Mouse (Mus musculus) large intestine, adult 2 months (tissue): Measurements from ENCODE around the gene Krt27. TPM values are rescaled to one million over a fixed set of nuclear protein-coding genes. Genes with fewer than 3 reads are reported as not detected.

Experiments
- DNase-seq: peaks from one replicate; pipeline ENCODE4 v3.0.0-alpha.2; 2012; ENCODE audit warnings: low read depth, low spot score
- WGBS: fragments of 180-500 bp; shearing (Covaris S2); methylation state at CpG from one replicate; pipeline ENCODE4 v1.1.7; 2018; 5-methylcytosine and 5-hydroxymethylcytosine counted together
- polyA plus RNA-seq: library from polyadenylated mRNA; depleted of rRNA; stranded (reverse); fragments of >200 nt; gene quantifications from 2 replicates; pipeline ENCODE4 v1.2.3, GENCODE M21; 2012; rRNA removed

The Krt27 gene
- polyA plus RNA-seq, 1 experiment = not detected

DNA sequence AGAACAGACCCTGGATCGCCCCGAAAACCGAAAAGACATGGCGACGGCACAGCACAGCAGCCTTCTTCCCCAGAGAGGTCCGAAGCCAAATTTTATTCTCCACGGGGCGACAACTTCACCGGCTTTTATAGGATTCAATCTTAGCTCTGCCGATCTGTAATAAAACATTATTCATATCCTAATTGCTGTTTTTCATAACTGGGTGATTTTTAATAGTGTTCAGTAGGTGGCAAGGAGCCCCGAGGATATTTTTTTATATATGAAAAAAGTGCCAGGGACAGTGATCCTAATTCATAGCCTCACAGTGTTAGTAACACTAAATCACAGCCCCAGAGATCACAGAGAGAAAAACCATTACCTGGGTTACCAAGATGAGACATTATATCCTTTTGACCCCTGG lies 13.0 kb downstream of the Krt27 start, which contains the start of gene Krt26:
Gene Krt26 (minus strand): TSS at position 101 of the 400 bp plus-strand sequence.
- 88% methylated on average over 11 of the region's 11 CpGs for WGBS
- no peak for DNase-seq

DNA sequence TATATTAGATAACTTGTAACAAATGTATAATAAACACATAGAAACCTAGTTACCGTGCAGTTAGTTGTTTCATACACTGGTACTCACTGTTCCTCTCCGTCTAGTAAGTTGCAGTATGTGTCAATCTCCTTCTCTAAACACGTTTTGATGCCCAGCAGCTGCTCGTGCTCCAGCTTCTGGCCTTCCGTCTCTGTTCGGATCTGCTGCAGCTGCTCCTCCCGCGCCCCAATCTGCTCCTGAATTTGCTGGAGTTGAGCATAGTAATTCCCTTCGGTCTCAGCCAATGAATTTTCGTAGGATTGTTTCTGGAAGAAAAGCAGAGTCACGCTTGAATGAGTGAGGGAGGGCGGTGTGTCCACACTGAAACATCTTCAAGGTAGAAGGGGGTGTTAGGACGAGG lies 17.5 kb downstream of the Krt27 start:
- 53% methylated on average over 13 of the region's 13 CpGs for WGBS
- no peak for DNase-seq

DNA sequence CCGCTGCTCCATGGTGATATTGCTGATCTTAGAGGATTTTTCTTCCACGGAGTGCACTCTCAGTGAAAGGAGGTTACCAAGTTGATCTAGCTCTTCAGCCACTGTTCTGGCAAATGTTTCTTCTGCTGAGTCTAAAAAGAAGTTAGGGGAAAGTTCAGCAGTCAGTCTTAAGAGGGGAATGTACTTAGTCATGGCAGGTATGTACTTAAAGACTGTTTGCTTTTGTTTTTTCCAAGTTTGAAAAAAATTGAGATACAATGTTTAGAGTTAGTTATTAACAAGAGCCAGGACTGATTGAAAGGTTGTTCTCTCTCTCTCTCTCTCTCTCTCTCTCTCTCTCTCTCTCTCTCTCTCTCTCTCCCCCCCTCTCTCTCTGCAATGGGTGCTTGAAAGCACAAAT lies 21.2 kb downstream of the Krt27 start:
- WGBS = 70% methylated on average over 2 of the region's 2 CpGs
- no peak for DNase-seq

GRCm38 (mm10) chr11:99322851-99323250 lies 28.1 kb downstream of the Krt27 start, which contains the start of gene Krt25:
Gene Krt25, minus strand, starts transcription at chr11:99322951.
- 86% methylated on average over 11 of the region's 11 CpGs for WGBS
- DNase-seq = no peak

DNA sequence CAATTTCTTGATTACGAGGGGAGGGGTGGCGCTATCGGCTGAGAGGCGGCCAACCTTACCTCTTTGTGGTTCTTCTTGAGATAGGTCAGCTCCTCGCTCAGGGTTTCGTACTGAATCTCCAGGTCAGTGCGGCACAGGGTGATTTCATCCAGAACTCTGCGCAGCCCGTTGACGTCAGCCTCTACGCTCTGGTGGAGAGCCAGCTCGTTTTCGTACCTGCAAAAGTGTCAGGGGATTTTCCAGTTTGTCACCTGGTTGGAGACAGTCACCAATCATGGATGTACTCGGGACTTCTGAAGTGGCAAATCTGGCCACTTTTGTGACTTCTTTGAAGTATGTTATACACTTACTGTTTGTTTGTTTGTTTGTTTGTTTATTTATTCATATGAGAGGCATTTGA lies 29.8 kb downstream of the Krt27 start:
- WGBS = 87% methylated on average over 14 of the region's 14 CpGs
- DNase-seq = no peak

DNA sequence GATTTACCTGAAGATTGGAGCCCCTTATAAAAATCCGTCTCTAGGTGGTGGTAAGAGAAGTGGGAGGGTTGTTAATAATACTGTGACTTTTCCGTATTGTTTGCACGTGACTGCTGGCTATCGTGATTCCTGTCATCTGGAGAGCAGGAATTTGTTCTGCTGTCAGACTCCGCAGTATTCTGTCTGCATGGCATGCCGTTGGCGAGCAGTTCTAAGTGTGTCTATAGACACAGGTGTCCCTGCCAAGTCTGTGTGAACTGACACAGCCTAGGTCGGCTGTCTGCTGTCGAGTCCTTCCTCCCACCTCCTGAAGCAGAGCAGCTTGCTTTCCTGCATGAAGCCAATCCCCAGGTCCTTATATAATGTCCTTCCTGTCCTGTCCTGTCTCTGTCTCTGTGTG lies 31.8 kb downstream of the Krt27 start:
- DNase-seq = no peak
- 18% methylated on average over 9 of the region's 9 CpGs for WGBS

DNA sequence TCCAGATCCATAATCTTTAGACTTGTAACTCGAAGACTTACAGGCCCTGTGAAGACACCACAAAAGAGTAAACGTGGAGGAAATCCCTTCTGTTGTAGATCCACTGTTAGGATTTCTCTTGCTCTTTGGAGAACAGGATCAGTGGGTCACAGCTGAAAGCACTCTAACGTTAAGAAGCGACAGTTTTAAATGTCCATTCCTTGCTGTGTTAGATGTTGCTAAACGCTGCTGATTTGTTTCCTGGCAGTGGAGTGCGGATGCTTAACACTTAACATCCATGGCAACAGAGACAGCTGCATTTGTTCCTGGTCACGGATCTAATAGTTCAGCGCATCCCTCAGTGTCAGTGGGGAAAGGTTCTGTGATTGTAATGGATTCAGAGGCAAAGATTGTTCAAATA lies 34.4 kb downstream of the Krt27 start:
- DNase-seq = no peak
- WGBS = 59% methylated on average over 8 of the region's 8 CpGs

- DNase-seq = no peak
- WGBS = 90% methylated on average over 2 of the region's 2 CpGs
These were observed 36.3 kb downstream of the Krt27 start for GRCm38 (mm10) chr11:99314594-99314993.

DNA sequence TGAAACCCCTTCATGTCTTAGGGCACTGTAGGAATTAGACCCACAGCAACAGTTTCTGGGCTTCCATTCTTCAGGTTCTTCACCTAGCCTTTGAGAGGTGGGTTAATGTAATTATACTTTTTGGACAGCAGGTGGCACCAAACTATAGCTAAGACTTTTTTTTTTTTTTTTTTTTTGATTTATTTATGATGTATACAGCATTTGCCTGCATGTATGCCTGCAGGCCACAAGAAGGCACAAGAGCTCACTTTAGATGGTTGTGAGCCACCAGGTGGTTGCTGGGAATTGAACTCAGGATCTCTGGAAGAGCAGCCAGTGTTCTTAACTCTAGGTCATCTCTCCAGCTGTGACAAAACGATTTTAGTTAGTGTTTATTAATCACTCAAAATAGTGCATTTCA lies 40.0 kb downstream of the Krt27 start:
- no peak for DNase-seq

GRCm38 (mm10) chr11:99307579-99307978 lies 43.3 kb downstream of the Krt27 start:
- 22% methylated on average over 2 of the region's 2 CpGs for WGBS
- no peak for DNase-seq

More for the DNA sequence above, 40.0 kb downstream of the Krt27 start:
- 90% methylated on average over 1 of the region's 1 CpGs for WGBS

Other genes starting within 250 kb of the Krt27 start
- gene Ccr7, start 196.0 kb downstream of the Krt27 start, polyA plus RNA-seq = 5.8 and 7.7 TPM in 2 replicates
- 16.6 and 17.2 TPM in 2 replicates for gene Smarce1, start 120.1 kb downstream of the Krt27 start, polyA plus RNA-seq
- 0.36 and 0.48 TPM in 2 replicates for gene Krt222, start 107.0 kb downstream of the Krt27 start, polyA plus RNA-seq
- not detected in 2 replicates for gene Krt24, start 65.8 kb downstream of the Krt27 start, polyA plus RNA-seq
- gene Krt25, start 28.2 kb downstream of the Krt27 start, polyA plus RNA-seq = not detected in 2 replicates
- gene Krt26, start 13.1 kb downstream of the Krt27 start, polyA plus RNA-seq = not detected in 2 replicates
- 0.06 TPM in 1 of 2 replicates, not detected in the other for gene Krt28, start 23.8 kb upstream of the Krt27 start, polyA plus RNA-seq
- gene Krt10, start 38.3 kb upstream of the Krt27 start, polyA plus RNA-seq = 0.84 and 1.1 TPM in 2 replicates
- gene Krt12, start 71.2 kb upstream of the Krt27 start, polyA plus RNA-seq = 3.9 and 4.5 TPM in 2 replicates
- 409 and 926 TPM in 2 replicates for gene Krt20, start 87.0 kb upstream of the Krt27 start, polyA plus RNA-seq
- gene Krt23, start 142.0 kb upstream of the Krt27 start, polyA plus RNA-seq = 1.0 and 2.8 TPM in 2 replicates
- gene Krt39, start 170.2 kb upstream of the Krt27 start, polyA plus RNA-seq = not detected in 2 replicates
- gene Krt40, start 192.1 kb upstream of the Krt27 start, polyA plus RNA-seq = not detected in 2 replicates
- gene Krtap3-3, start 199.8 kb upstream of the Krt27 start, polyA plus RNA-seq = not detected in 2 replicates
- not detected in 2 replicates for gene Krtap3-2, start 205.7 kb upstream of the Krt27 start, polyA plus RNA-seq
- gene Gm11939, start 208.4 kb upstream of the Krt27 start, polyA plus RNA-seq = not detected in 2 replicates
- gene Krtap3-1, start 215.5 kb upstream of the Krt27 start, polyA plus RNA-seq = 0.30 and 0.55 TPM in 2 replicates
- gene Krtap1-5, start 229.9 kb upstream of the Krt27 start, polyA plus RNA-seq = not detected in 2 replicates
- not detected in 2 replicates for gene Krtap1-4, start 232.6 kb upstream of the Krt27 start, polyA plus RNA-seq
- gene Krtap1-3, start 240.2 kb upstream of the Krt27 start, polyA plus RNA-seq = not detected in 2 replicates
- gene Krtap9-3, start 247.0 kb upstream of the Krt27 start, polyA plus RNA-seq = not detected in 2 replicates